Mouse (Mus musculus): ENCODE data around the gene Map4k1. TPM values are rescaled to one million over a fixed set of nuclear protein-coding genes. Genes with fewer than 3 reads are reported as not detected.

Gene Map4k1
- polyA plus RNA-seq, 1 experiment from 2014 or later: 6.3 TPM

GRCm38 (mm10) chr7:28957286-28957685 is 24.6 kb upstream of the Map4k1 start:
- no peak overlapping the region for H3K27ac ChIP-seq
- no peaks in the 10 kb centered on the region for H3K36me3 ChIP-seq
- no peak overlapping the region for H3K4me3 ChIP-seq (replicated peaks)
- no peak overlapping the region for H3K4me2 ChIP-seq (replicated peaks)
- no peak overlapping the region for H3K9ac ChIP-seq
- WGBS: 65% methylated on average over 6 of the region's 6 CpGs
- no peaks in the 10 kb centered on the region for H3K9me3 ChIP-seq
- no peak for ATAC-seq
- peaks cover 44% of the 10 kb centered on the region for H3K4me1 ChIP-seq (replicated peaks)
- no peaks in the 10 kb centered on the region for H3K27me3 ChIP-seq (replicated peaks)

GRCm38 (mm10) chr7:28957997-28958725 is 23.7 kb upstream of the Map4k1 start:
- no peak for ATAC-seq
- Histone ChIP-seq H3K9me3 (no peaks in the 10 kb centered on the region), H3K9ac (no peak overlapping the region), H3K27me3 (replicated peaks) (no peaks in the 10 kb centered on the region), H3K27ac (peak overlapping the region; percentile 86), H3K36me3 (no peaks in the 10 kb centered on the region), H3K4me3 (replicated peaks) (no peak overlapping the region), H3K4me2 (replicated peaks) (peak overlapping the region; percentile 81), H3K4me1 (replicated peaks) (peaks cover 38% of the 10 kb centered on the region)
- 75% methylated on average over 1 of the region's 1 CpGs for WGBS

- no peak for ATAC-seq
- Histone ChIP-seq H3K9ac (peak overlapping the region; percentile 96; the same call in 1 of the 2 replicates), H3K36me3 (no peaks in the 10 kb centered on the region), H3K27ac (peak overlapping the region; percentile 86), H3K27me3 (replicated peaks) (no peaks in the 10 kb centered on the region), H3K4me1 (replicated peaks) (peaks cover 35% of the 10 kb centered on the region), H3K4me2 (replicated peaks) (peak overlapping the region; percentile 81), H3K4me3 (replicated peaks) (peak overlapping the region; percentile 96; the same call in 1 of the 2 replicates), H3K9me3 (no peaks in the 10 kb centered on the region)
- 23% methylated on average over 1 of the region's 1 CpGs for WGBS
These were observed 23.1 kb upstream of the Map4k1 start for GRCm38 (mm10) chr7:28958770-28959169.

- H3K36me3 ChIP-seq: no peaks in the 10 kb centered on the region
- 8% methylated on average over 6 of the region's 6 CpGs for WGBS
- H3K4me1 ChIP-seq (replicated peaks): peaks cover 31% of the 10 kb centered on the region
These were observed 22.3 kb upstream of the Map4k1 start for GRCm38 (mm10) chr7:28959505-28960045.

GRCm38 (mm10) chr7:28960354-28961046 is 21.4 kb upstream of the Map4k1 start:
- H3K9ac ChIP-seq: peak overlapping the region; percentile 96
- peak overlapping the region; percentile 96 for H3K4me3 ChIP-seq (replicated peaks)
- WGBS: 10% methylated on average over 9 of the region's 9 CpGs
- H3K27me3 ChIP-seq (replicated peaks): no peaks in the 10 kb centered on the region
- peaks cover 27% of the 10 kb centered on the region for H3K4me1 ChIP-seq (replicated peaks)
- no peaks in the 10 kb centered on the region for H3K36me3 ChIP-seq
- peak overlapping the region; percentile 86 for H3K27ac ChIP-seq
- H3K4me2 ChIP-seq (replicated peaks): peak overlapping the region; percentile 81
- no peaks in the 10 kb centered on the region for H3K9me3 ChIP-seq
- no peak for ATAC-seq

More at GRCm38 (mm10) chr7:28959505-28960045, 22.3 kb upstream of the Map4k1 start:
- no peak for ATAC-seq
- Histone ChIP-seq H3K4me2 (replicated peaks) (peak overlapping the region; percentile 81), H3K27me3 (replicated peaks) (no peaks in the 10 kb centered on the region), H3K9me3 (no peaks in the 10 kb centered on the region), H3K4me3 (replicated peaks) (peak overlapping the region; percentile 96), H3K9ac (peak overlapping the region; percentile 96), H3K27ac (peak overlapping the region; percentile 86)

- H3K9me3 ChIP-seq: no peaks in the 10 kb centered on the region
- H3K4me2 ChIP-seq (replicated peaks): peak overlapping the region; percentile 81
- H3K27ac ChIP-seq: peak overlapping the region; percentile 86
- peaks cover 23% of the 10 kb centered on the region for H3K4me1 ChIP-seq (replicated peaks)
- WGBS: under 1% methylated on average over 7 of the region's 7 CpGs
- ATAC-seq: no peak
- H3K27me3 ChIP-seq (replicated peaks): no peaks in the 10 kb centered on the region
- H3K36me3 ChIP-seq: no peaks in the 10 kb centered on the region
- H3K4me3 ChIP-seq (replicated peaks): peak overlapping the region; percentile 96
- H3K9ac ChIP-seq: peak overlapping the region; percentile 96
These were observed 20.3 kb upstream of the Map4k1 start for GRCm38 (mm10) chr7:28961584-28961926.

- H3K36me3 ChIP-seq: no peaks in the 10 kb centered on the region
- H3K27me3 ChIP-seq (replicated peaks): no peaks in the 10 kb centered on the region
- ATAC-seq: peak; percentile 90
- H3K9me3 ChIP-seq: no peaks in the 10 kb centered on the region
- WGBS: under 1% methylated on average over 76 of the region's 76 CpGs
- H3K4me2 ChIP-seq (replicated peaks): peak within 1 kb of the TSS; percentile 81
- peak within 1 kb of the TSS; percentile 96 for H3K9ac ChIP-seq
- peak within 1 kb of the TSS; percentile 96 for H3K4me3 ChIP-seq (replicated peaks)
- H3K4me1 ChIP-seq (replicated peaks): peaks cover 21% of the 10 kb centered on the region
- peak within 1 kb of the TSS; percentile 86 for H3K27ac ChIP-seq
These were observed 19.8 kb upstream of the Map4k1 start, which contains the start of gene Actn4 for GRCm38 (mm10) chr7:28961927-28962670. Gene Actn4 (minus strand): TSS chr7:28962340.

- H3K36me3 ChIP-seq: no peaks in the 10 kb centered on the region
- 68% methylated on average over 3 of the region's 3 CpGs for WGBS
- H3K4me3 ChIP-seq (replicated peaks): no peak overlapping the region
- no peaks in the 10 kb centered on the region for H3K9me3 ChIP-seq
- no peak overlapping the region for H3K4me2 ChIP-seq (replicated peaks)
- H3K4me1 ChIP-seq (replicated peaks): peaks cover 10% of the 10 kb centered on the region
- no peak overlapping the region for H3K9ac ChIP-seq
- ATAC-seq: no peak
- 0 out of 2 replicates have a peak overlapping the region, but pooled peaks have one; percentile 7 for H3K27ac ChIP-seq
- no peaks in the 10 kb centered on the region for H3K27me3 ChIP-seq (replicated peaks)
These were observed 18.4 kb upstream of the Map4k1 start for GRCm38 (mm10) chr7:28963399-28963923.

GRCm38 (mm10) chr7:28965346-28965840 is 16.5 kb upstream of the Map4k1 start:
- no peak overlapping the region for H3K9ac ChIP-seq
- no peaks in the 10 kb centered on the region for H3K36me3 ChIP-seq
- no peak overlapping the region for H3K4me2 ChIP-seq (replicated peaks)
- H3K9me3 ChIP-seq: no peaks in the 10 kb centered on the region
- H3K27me3 ChIP-seq (replicated peaks): no peaks in the 10 kb centered on the region
- WGBS: 64% methylated on average over 5 of the region's 5 CpGs
- ATAC-seq: no peak
- no peak overlapping the region for H3K4me3 ChIP-seq (replicated peaks)
- peaks cover 9% of the 10 kb centered on the region; the same call in 1 of the 2 replicates for H3K4me1 ChIP-seq (replicated peaks)
- H3K27ac ChIP-seq: no peak overlapping the region

GRCm38 (mm10) chr7:28966181-28966580 is 15.7 kb upstream of the Map4k1 start:
- no peak for ATAC-seq
- WGBS: 71% methylated on average over 4 of the region's 5 CpGs
- 0 out of 2 replicates have a peak, but pooled peaks cover 3% of the 10 kb centered on the region for H3K36me3 ChIP-seq
- no peak overlapping the region for H3K9ac ChIP-seq
- H3K27ac ChIP-seq: no peak overlapping the region
- H3K4me3 ChIP-seq (replicated peaks): no peak overlapping the region
- peaks cover 10% of the 10 kb centered on the region for H3K4me1 ChIP-seq (replicated peaks)
- H3K27me3 ChIP-seq (replicated peaks): no peaks in the 10 kb centered on the region
- no peaks in the 10 kb centered on the region for H3K9me3 ChIP-seq
- H3K4me2 ChIP-seq (replicated peaks): no peak overlapping the region

- Histone ChIP-seq H3K27ac (no peak overlapping the region), H3K27me3 (replicated peaks) (no peaks in the 10 kb centered on the region), H3K36me3 (0 out of 2 replicates have a peak, but pooled peaks cover 4% of the 10 kb centered on the region), H3K9me3 (no peaks in the 10 kb centered on the region), H3K4me3 (replicated peaks) (no peak overlapping the region), H3K4me1 (replicated peaks) (peaks cover 18% of the 10 kb centered on the region), H3K4me2 (replicated peaks) (no peak overlapping the region), H3K9ac (no peak overlapping the region)
- 68% methylated on average over 4 of the region's 4 CpGs for WGBS
- no peak for ATAC-seq
These were observed 14.9 kb upstream of the Map4k1 start for GRCm38 (mm10) chr7:28966751-28967505.

Measured in intestine, embryonic 15.5 days (tissue).